Mouse (Mus musculus) stomach, postnatal 0 days (tissue): ENCODE data around the gene Tbc1d14.

Source experiments
- CTCF ChIP-seq: IDR thresholded peaks from 2 replicates; pipeline ENCODE4 v1.5.1; 2016; ENCODE audit warnings: antibody characterized with exemption, low read depth, mild to moderate bottlenecking, moderate library complexity
- EP300 ChIP-seq: optimal IDR thresholded peaks from 2 replicates; pipeline ENCODE3; 2016; ENCODE audit warnings: antibody characterized with exemption

DNA sequence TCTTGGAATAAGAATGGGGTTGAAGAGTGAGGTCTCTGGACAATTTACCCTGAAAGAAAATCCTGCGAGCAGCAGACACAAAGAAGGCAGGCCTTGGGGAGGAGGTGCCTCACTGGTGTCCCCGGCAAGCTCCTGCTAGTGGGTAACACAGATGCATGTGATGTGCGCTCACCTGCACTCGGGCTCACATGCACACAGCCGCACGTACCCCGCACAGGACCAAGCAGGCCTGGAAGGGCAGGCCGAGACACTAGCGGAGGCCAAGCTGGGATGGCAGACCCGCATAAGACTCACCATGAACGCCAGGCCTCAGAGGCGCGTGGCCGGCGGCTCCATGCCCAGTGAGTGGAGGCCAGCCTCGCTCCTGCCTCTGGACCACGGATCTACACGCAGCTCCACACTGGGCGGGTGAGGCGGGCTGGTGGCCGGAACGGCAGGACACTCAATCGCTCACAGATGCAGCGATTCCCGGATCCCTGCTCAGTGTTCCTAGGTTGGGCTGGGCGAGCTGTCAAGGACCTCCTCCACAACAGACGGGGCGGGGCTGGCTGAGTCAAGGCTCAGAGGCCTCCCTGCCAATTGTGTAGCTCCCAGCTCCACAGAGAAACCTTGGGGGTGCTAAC lies 62.8 kb downstream of the Tbc1d14 start:
- TF ChIP-seq EP300, result no peak
- no peak for TF ChIP-seq CTCF
